In the genomic region with DNA sequence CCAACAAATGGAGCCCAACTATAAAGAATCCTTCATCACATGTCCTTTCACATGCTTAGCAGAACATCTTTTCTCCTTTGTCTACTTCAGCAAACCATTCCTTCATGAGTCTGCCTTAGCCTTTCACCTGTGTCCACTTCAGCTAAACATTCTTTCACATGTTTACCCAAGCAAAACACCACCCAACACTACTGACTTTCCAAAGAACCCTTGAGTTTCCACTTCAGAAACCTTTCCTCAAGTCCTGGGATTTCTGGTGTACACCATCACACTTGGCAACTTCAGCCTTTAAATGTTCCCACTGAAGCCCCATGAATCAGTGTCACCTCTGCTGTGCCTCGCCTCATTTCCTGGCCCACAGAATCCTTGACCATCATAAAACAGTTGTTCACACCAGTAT, we compare ENCODE assay signal across 15 mouse cellular contexts.
"Had no signal": no experiment of that assay in that cellular context is flagged by ENCODE, and none has a peak within 500 bp of the region (broad histone marks: within the 10 kb centered on the region; RNA-seq: fewer than 3 reads in every experiment).

No protein-coding gene starts in this region.

- H3K4me3 ChIP-seq: neural tube, embryonic 15.5 days; stomach, embryonic 15.5 days had no signal

- H3K9me3 ChIP-seq: neural tube, embryonic 15.5 days; stomach, embryonic 15.5 days had no signal

- H3K4me2 ChIP-seq: neural tube, embryonic 15.5 days; stomach, embryonic 15.5 days had no signal

- H3K36me3 ChIP-seq: neural tube, embryonic 15.5 days; stomach, embryonic 15.5 days had no signal

- H3K27me3 ChIP-seq: neural tube, embryonic 15.5 days; stomach, embryonic 15.5 days had no signal

- DNase-seq: retina, postnatal 1 day; right cerebral cortex, adult 18-20 months; right cerebral cortex, postnatal 14 days; right cerebral cortex, postnatal 25 days; right cerebral cortex, postnatal 4 days; spleen, adult 18-20 months; thymus, adult 18-20 months; thymus, adult 2 months; thymus, postnatal 14 days; thymus, postnatal 25 days; thymus, postnatal 36 days; thymus, postnatal 4 days had no signal

- H3K4me1 ChIP-seq: neural tube, embryonic 15.5 days; stomach, embryonic 15.5 days had no signal

- H3K9ac ChIP-seq: neural tube, embryonic 15.5 days; stomach, embryonic 15.5 days had no signal

- H3K27ac ChIP-seq: neural tube, embryonic 15.5 days; stomach, embryonic 15.5 days; stomach, postnatal 0 days had no signal
